Mouse (Mus musculus): ENCODE measurements at regions not wholly inside any gene's neighbourhood (a gene's known extent, or its start where the extent isn't known, plus 50 kb on each side); places are given as distances from the start of the nearest gene placed in this dataset.

GRCm38 (mm10) chr9:52801801-52802200 lies 122.2 kb upstream of the AI593442 start:
- TF ChIP-seq EP300 (IDR thresholded peaks at IDR 0.05) (no peak), CTCF (IDR thresholded peaks at IDR 0.05) (no peak)
